7 mouse cellular contexts compared by ENCODE assay signal in the genomic region with DNA sequence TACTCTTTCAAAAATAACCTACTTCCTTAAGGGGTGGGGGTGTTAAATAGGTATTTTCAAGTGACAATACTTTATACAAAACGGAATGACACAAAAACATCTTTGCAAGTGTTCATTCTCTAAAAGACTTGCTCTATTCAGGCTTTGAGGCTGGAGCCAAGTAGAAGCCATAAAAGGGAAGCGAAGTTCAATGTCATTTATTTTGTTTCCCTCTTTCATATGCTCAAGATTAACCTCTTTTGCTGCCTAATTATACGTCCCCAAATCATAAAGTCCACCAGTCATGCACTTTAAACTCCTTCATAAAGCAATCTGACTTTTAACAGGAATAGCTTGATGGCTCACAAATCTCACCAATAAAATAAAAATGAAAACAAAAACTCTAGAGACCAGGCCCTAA. TPM values are rescaled to one million over a fixed set of nuclear protein-coding genes. Genes with fewer than 3 reads are reported as not detected.
DNase-seq lines count a peak whose midpoint lies in the region; ATAC-seq and TF ChIP-seq lines count a peak whose summit lies in the region.

No protein-coding gene starts in this region.

- H3K79me2 ChIP-seq in liver, adult 2 months (ENCODE audit: control insufficient read depth, insufficient read depth, low read length) = peaks cover 15% of the 10 kb centered on the region; the same call in 1 of the 2 replicates

- peak overlapping the region; percentile 74 for H3K4me2 ChIP-seq in limb, embryonic 12.5 days
- H3K4me2 ChIP-seq in stomach, embryonic 14.5 days (replicated peaks; ENCODE audit: low read depth, low read length) = peak overlapping the region; percentile 80

- peak overlapping the region; percentile 71; the same call in 1 of the 2 replicates for H3K4me3 ChIP-seq in liver, adult 2 months (ENCODE audit: insufficient read depth, low read depth, low read length)
- peak overlapping the region; percentile 48 for H3K4me3 ChIP-seq in embryonic fibroblast, embryonic 13.5 days (ENCODE audit: insufficient read depth, low read length)
- peak overlapping the region; percentile 88 for H3K4me3 ChIP-seq in limb, embryonic 12.5 days (replicated peaks)
- H3K4me3 ChIP-seq in stomach, embryonic 14.5 days (ENCODE audit: low read depth, low read length) = peak overlapping the region; percentile 87

- H3K36me3 ChIP-seq in liver, adult 2 months (ENCODE audit: control insufficient read depth, insufficient read depth, low read length) = no peaks in the 10 kb centered on the region
- H3K36me3 ChIP-seq in limb, embryonic 12.5 days = peaks cover 5% of the 10 kb centered on the region; the same call in 1 of the 2 replicates
- H3K36me3 ChIP-seq in stomach, embryonic 14.5 days (ENCODE audit: control insufficient read depth, insufficient read depth, low read length) = no peaks in the 10 kb centered on the region

- H3K27ac ChIP-seq in liver, adult 2 months (replicated peaks; ENCODE audit: insufficient read depth, low read depth, low read length) = no peak overlapping the region
- H3K27ac ChIP-seq in embryonic fibroblast, embryonic 13.5 days (ENCODE audit: insufficient read depth, low read length) = peak overlapping the region; percentile 49
- no peak overlapping the region for H3K27ac ChIP-seq in limb, embryonic 12.5 days
- H3K27ac ChIP-seq in stomach, embryonic 14.5 days (ENCODE audit: low read length) = peak overlapping the region; percentile 100; the same call in 1 of the 2 replicates

- no peak for TF ChIP-seq CTCF in liver, adult 2 months (IDR thresholded peaks at IDR 0.05; ENCODE audit: low read depth, low read length)
- no peak for TF ChIP-seq CTCF in embryonic fibroblast, embryonic 13.5 days (IDR thresholded peaks at IDR 0.05; ENCODE audit: borderline replicate concordance, insufficient read depth, low read length)

- no peak for TF ChIP-seq POLR2A in liver, adult 2 months (IDR thresholded peaks at IDR 0.05; ENCODE audit: extremely low read depth, insufficient read depth, low read length)
- TF ChIP-seq POLR2A in embryonic fibroblast, embryonic 13.5 days (IDR thresholded peaks at IDR 0.05; ENCODE audit: low read depth, low read length) = no peak

- peak; percentile 48 for DNase-seq in liver, adult 2 months (ENCODE audit: extremely low read depth, low read depth, low spot score)
- DNase-seq in liver = no peak
- no peak for DNase-seq in right cerebral cortex, postnatal 4 days

- peaks cover 17% of the 10 kb centered on the region for H3K4me1 ChIP-seq in liver, adult 2 months (ENCODE audit: control insufficient read depth, insufficient read depth, low read length)
- peaks cover 9% of the 10 kb centered on the region for H3K4me1 ChIP-seq in embryonic fibroblast, embryonic 13.5 days (ENCODE audit: control insufficient read depth, insufficient read depth, low read length)
- H3K4me1 ChIP-seq in limb, embryonic 12.5 days (replicated peaks) = peaks cover 28% of the 10 kb centered on the region
- H3K4me1 ChIP-seq in stomach, embryonic 14.5 days (ENCODE audit: control insufficient read depth, insufficient read depth, low read length) = peaks cover 19% of the 10 kb centered on the region; the same call in 1 of the 2 replicates

- no peaks in the 10 kb centered on the region for H3K27me3 ChIP-seq in liver, adult 2 months (ENCODE audit: control insufficient read depth, insufficient read depth, low read length)
- no peaks in the 10 kb centered on the region for H3K27me3 ChIP-seq in limb, embryonic 12.5 days
- no peaks in the 10 kb centered on the region for H3K27me3 ChIP-seq in stomach, embryonic 14.5 days (ENCODE audit: control insufficient read depth, insufficient read depth, low read length)

- WGBS in liver, adult 2 months = 5% methylated on average over 3 of the region's 3 CpGs
- WGBS in limb, embryonic 12.5 days = 25% methylated on average over 3 of the region's 3 CpGs
- WGBS in stomach, embryonic 14.5 days = 15% methylated on average over 3 of the region's 3 CpGs

- no peak for ATAC-seq in limb, embryonic 12.5 days (ENCODE audit: insufficient number of reproducible peaks, insufficient read depth, low FRiP score, low TSS enrichment, low read depth)
- no peak for ATAC-seq in stomach, embryonic 14.5 days (ENCODE audit: insufficient number of reproducible peaks, insufficient read depth, low FRiP score, low read depth)
- ATAC-seq in activated CD4-positive, CD25-positive, alpha-beta regulatory T cell, adult 4 months = no peak

- no peak overlapping the region for H3K9ac ChIP-seq in liver, adult 2 months (ENCODE audit: low read depth, low read length)
- peak overlapping the region; percentile 100 for H3K9ac ChIP-seq in limb, embryonic 12.5 days (replicated peaks)
- H3K9ac ChIP-seq in stomach, embryonic 14.5 days (replicated peaks; ENCODE audit: low read depth, low read length) = peak overlapping the region; percentile 99

- no peaks in the 10 kb centered on the region for H3K9me3 ChIP-seq in limb, embryonic 12.5 days
- H3K9me3 ChIP-seq in stomach, embryonic 14.5 days (ENCODE audit: control insufficient read depth, low read depth, low read length) = no peaks in the 10 kb centered on the region

RNA-seq across cellular contexts. Expression of gene Erbin, which starts 1.9 kb away (rescaled TPM):
- 47.7 and 57.2 TPM in 2 replicates for total RNA-seq in liver, adult 2 months (2014; rRNA removed)
- polyA plus RNA-seq in liver, adult 2 months (2012; rRNA removed) = 4.8 TPM in 2 replicates
- 105 and 138 TPM in 2 replicates for polyA plus RNA-seq in embryonic fibroblast, embryonic 13.5 days (2011; ENCODE audit: insufficient read length, low read depth, missing spikeins)
- 24.9 and 26.5 TPM in 2 replicates for polyA plus RNA-seq in limb, embryonic 12.5 days (2016; fragmentation: Nextera tagmentation; extraction: Ambion mirVana)
- polyA plus RNA-seq in stomach, embryonic 14.5 days (2014; fragmentation: Nextera tagmentation; extraction: Ambion mirVana) = 39.8 and 41.3 TPM in 2 replicates
- polyA plus RNA-seq in activated CD4-positive, CD25-positive, alpha-beta regulatory T cell, adult 4 months (2017; shearing (Covaris generic)) = 10 to 100 TPM; 36.4 to 47.1 TPM

Comparison
In these comparisons a context has a peak if more than half of its experiments do, and no peak if none do; other contexts are left out.
1. H3K27ac ChIP-seq: peak in embryonic fibroblast, embryonic 13.5 days (single experiment) and stomach, embryonic 14.5 days (single experiment); none in liver, adult 2 months (single experiment) and limb, embryonic 12.5 days (single experiment).
2. Peak in every context shown above with its lines, with median percentiles within 50 percentile points of each other: H3K4me3 ChIP-seq.